Mouse (Mus musculus): ENCODE results near the gene Ash1l.

DNA sequence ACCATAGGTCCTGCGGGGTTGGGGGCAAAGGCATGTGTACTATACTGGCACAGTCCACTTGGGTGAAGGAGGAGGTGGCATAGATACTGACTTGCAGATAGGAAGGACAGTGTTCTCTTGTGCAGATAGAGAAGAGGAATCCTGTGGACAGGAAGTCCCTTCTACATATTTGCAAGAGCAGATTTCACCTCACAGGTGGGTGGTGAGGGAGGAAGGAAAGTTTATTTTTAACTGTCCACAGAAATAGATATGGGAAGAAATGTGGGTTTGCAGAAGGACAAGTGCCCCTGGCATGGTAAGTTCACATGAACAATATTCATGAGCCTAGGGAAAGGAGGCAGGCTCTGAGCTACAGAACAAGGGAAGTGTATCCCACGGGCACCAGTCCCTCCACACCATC is 133.7 kb downstream of the Ash1l start:
- TF ChIP-seq CTCF (IDR thresholded peaks at IDR 0.05; ENCODE audit: extremely low read depth, insufficient read length, insufficient replicate concordance, low read depth, low read length) (no peak), POLR2A (IDR thresholded peaks at IDR 0.05; ENCODE audit: low read depth, low read length) (no peak)
